Mouse (Mus musculus) left cerebral cortex, adult 11 months (tissue): ENCODE results near the gene Kcna6.
A peak's percentile ranks its signal among the peaks of the same experiment; 100 is the strongest.

ENCODE experiments used
- DNase-seq: peaks from one replicate; pipeline ENCODE4 v3.0.0; 2022; ENCODE audit warnings: low spot score

Gene Kcna6

DNA sequence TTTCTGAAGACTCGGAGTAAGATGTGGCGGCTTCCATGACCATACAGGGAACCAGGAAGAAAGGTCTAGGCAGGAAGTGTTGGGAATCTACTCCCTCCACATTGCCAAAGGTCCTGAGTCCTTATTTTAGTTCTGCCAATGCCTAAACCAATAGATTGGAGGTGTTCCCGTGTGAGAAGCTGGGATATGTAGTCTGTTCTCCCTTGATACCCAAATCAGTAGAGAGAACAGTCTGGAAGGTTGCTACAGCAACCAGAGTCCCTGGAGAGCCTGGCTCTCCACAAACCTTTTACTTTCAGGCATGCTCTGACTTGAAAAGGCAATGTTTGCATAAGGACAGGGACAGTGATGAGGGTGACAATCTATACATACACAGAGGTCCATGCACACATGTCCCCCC lies 4.7 kb downstream of the Kcna6 start:
- DNase-seq, result no peak

DNA sequence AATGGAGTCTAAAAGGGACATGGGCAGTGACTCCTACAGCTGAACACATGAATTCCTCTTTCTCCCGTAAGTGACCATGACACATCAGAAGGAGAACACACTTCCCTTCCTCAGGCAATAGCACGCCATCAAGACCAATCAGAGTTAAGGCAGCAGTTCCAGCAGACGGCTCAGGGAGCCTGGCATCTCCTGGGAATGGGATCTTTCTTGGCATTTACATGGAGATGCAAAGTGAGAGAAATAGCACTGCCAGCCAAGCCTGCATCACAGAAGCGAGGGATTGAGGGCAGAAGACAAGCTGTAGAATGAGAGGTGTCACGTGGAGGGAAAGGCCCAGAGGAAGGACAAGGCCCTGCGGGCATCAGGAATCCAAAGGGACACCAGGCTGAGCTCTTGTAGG lies 7.8 kb downstream of the Kcna6 start:
- no peak for DNase-seq

DNA sequence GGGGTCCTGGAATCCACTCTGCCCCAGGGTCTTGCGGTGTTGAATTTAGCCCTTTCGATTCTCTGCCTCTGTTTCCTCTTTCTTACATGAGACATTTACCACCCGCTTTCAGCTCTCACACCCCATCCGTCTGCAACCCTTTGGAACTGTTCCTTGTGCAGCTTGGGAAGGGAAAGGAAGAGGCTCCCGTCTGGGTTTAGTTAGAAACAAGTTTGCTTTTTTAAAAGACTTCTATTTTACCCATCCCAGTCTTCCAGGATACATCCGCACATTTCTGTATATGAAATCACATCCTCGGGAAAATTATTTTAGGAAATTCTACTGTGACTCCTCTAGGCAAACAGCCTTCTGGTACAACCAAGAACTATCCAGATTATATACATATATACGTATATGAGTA lies 11.7 kb downstream of the Kcna6 start:
- no peak for DNase-seq

DNA sequence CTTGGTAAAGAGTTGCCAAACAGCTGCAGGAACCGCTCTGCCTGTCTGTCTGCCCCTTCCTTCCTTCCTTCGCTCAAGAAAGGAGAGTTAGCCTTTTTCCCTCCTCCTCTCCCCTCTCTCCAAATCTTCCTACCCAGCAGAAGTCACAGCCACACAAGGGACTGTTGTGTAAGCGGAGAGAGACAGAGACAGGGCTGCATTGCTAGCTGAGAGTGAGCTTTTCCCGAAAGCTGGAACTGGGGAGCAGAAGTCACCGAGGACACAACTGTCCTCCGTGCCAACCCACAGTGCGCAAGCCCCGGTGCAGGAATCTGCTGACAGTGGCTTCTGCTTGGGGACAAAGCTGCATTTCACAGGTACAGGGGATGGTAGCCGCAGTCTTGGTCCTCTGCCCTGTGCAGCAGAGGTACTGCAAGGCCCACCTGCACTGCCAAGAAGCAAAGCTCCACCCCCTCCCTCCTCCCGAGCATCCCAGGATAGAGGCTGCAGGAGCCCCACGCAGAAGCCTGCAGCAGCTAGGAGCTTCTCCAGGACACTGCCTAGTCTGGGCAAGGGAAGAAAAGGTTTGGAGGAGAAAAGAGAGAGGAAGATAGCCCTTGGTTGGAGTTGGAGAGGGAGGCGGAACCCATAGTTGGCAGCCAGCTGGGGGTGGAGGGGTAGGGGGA lies 21.9 kb downstream of the Kcna6 start:
- DNase-seq, result no peak

DNA sequence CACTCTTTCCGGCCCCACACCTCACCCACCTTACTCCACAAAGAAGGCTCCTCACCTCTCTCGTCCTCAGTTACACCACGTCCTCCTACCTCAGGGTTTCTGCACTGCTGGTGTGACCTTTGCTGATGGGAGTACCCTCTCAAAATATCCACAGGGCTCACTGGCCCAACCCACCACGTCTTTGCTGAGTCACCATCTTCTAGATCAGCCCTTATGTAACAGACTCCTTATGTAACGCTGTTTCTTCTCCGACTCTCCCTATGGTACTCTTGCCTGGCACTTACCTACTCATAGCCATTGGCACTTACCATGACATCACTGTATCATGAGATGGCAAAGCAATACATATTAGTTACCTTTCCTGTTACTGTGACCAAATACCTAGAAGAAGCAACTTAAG lies 27.9 kb downstream of the Kcna6 start:
- peak; percentile 65 for DNase-seq

DNA sequence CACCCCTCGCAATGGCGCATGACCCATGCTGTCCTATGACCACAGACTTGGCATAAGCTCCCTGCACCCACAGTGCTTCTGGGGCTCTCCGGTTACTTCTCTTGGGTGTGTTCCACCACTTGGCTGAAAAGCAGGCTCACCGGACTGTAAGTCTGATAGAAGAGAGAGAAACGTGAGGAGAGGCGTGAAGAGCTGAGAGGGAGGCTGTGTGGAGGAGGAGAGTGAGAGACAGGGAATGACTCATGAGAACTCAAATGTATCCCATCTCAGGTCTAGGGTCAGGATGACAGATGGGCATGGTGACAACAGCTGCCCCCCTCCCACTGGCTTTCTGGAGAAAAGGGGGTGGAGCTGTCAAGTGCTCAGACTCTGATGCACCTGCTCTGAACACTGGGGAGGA lies 34.5 kb downstream of the Kcna6 start:
- peak; percentile 60 for DNase-seq

DNA sequence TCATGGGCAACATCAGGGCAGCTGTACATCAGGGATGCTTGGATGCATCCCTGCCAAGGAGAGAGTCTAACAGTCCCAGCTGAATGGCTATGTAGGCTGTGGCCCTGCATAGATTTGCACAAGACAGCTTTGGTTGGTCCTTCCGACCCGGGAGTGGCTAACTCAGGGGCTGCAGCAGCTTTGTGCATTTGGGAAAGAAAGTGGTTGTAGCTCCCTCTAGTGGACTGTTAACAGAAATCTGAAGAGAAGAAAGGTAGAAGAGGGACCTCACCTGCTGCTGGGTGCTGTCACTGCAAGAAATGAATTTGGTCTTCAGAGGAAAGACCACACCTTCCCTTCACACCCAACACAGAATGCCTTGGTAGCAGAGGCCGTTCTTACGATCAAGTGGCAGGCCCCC lies 36.0 kb downstream of the Kcna6 start:
- no peak for DNase-seq

DNA sequence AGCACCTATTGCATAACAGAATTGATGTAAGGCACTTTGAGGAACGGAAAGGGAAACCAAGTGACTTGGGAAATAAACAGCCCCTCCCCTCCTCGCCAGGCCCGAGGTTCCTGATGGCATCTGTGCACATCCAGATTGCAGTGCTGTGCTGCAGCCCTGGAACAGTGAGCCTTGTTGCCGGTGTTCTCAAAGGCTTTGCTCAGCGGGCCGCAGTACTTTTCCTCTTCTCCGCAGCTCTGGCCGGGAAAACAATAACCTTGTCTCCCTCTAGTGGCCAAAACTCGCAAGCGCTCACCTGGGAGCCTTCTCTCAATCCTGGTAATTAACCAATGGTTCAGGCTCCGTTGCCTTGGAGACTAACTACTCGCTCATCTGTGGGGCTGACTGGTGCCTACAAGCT lies 38.4 kb downstream of the Kcna6 start:
- DNase-seq, result peak; percentile 92

DNA sequence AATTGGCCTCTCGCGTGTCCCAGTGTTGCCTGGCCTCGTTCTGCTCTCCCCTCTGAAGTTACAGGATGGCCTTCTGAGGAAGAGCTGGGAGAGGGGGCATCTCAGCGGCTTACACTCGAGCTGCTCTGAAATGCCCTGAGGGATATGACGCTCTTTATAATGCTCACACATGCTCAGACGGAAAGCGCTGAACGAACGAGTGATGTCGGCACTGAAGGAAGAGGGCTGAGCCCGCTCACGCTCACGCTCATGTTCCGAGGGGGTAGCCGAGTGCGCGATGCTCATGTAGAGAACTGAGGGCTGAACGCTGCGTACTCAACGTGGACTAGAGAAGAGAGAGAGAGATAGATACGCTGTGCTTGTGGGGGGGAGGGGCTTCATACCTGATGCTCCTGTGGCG lies 39.3 kb downstream of the Kcna6 start:
- no peak for DNase-seq

DNA sequence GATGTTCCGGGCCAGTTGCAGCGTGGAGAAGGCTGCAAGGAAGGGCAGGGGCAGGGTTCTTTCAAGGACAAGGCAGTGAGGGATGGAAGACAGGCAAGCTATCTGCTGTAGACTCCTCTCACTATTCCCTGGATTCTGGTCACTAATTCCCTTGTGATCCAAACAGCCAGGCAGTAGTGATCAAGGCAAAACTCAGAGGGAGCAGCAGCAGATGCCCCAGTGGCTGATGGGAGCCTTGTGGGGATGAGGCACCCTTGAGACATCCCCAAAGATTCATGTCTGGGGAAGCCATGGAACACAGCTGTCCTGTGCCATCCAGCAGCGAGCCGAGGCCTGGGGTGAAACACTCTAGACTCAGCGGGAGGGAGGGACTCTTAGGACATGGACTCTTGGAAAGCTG lies 40.5 kb downstream of the Kcna6 start:
- DNase-seq, result no peak

DNA sequence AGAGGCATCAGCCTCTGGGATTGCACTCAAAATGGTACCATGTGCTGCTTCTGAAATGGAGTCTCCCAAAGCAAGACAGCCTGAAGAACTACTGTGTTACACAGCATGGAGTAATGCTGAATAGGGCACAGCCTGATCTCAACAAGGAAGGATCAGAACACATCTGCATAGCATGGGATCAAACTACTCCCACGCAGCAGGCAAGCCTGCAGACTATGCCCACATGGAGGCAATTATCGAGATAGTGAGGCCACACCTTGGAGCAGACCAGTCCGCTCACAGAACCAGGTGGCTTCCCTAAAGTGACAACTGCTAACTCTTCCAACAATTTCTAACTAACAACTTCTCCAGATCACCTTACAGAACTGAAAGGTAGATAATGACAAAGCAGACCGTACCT lies 53.4 kb downstream of the Kcna6 start:
- no peak for DNase-seq

DNA sequence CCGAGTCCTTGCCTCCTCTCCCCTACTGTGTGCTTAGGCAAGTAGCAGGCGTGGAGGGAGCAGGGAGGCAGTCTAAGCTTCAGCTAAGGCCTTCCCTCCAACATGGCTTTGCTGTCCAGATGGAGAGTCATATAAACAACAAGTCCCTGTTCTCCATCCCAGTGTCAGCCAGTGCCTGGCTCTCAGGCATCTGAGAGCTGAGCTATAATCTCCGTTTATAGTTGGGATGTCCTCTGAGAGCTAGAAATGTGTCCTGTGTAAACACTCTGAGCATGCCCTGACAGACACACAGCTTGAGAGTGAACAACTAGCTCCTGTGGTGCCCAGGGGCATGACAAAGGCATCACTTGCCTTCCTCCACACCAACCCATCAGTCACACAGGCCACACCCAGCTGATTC lies 55.3 kb downstream of the Kcna6 start:
- DNase-seq, result no peak

DNA sequence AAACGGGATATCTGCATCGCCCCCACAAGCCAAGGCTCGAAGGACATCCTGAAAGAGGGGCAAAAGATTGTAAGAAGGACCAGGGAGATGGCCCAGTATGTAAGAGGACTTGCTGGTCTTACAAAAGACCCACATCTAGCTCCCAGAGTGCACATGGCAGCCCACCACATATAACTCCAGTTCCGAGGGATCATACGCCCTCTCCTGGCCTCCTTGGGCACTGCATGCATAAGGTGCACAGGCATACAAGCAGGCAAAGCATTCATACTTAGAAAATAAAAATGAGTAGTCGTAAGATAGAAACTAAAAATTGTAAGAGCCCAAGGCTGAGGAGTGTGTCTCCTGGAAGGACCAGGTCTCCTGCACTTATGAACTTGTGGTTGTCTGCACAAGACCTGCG lies 61.5 kb downstream of the Kcna6 start:
- DNase-seq, result no peak

DNA sequence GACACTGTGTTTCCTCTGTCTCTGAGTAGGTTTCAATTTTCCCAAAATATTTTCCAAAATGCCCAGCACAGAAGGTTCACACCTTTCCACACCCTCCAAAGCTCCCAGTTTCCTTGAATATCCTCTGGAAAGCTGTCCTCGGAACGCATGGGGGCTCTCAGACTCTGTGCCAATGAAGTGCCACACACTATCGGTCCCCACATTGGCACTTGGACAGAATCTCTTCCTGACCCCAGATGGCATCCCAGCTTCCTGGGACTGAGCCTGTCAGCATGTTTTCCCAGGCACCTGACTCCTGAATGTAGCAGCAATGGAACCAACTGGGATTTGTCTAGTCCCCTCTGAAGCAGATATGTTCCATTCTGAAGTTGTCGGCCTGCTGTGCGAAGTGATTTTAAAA lies 73.5 kb downstream of the Kcna6 start:
- no peak for DNase-seq

DNA sequence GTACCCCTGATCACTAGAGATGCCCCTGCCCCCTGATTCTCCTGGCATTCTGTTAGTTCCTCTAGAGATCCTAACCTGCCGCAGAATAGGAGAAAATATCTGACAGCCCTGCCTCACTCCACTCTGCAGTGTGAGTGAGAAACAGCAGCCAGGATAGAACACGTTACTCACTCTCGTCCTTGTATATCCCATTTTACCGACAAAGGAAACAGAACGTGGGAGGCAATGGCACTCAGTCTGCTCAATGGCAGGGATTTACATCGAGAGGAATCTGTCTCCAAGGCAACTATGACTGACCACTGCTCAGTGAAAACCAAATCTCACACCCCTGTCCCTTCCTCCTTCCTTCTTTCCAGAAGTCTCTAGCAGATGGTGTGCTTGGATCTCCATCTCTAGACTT lies 74.4 kb downstream of the Kcna6 start:
- no peak for DNase-seq

DNA sequence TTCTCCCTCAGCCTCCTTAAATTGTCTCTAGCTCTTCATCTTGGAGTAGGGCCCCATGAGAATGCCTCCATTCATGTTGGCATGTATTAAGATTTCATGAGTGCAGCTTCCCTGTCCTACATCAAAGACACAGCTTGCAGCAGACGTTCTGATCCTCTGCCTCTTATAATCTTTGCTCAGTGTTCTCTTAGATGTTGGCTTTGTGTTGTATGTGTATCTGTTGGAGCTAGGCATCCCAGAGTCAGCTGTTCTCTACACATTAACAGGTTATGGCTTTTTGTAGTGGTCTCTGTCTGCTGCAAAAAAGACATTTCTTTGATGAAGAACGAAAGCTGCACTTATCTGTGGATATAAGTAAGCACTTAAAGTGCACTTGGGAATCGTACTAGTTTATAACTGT lies 75.9 kb downstream of the Kcna6 start:
- DNase-seq, result no peak
